Mouse (Mus musculus) stomach, embryonic 16.5 days (tissue): ENCODE data around the gene Sugct. TPM values are rescaled to one million over a fixed set of nuclear protein-coding genes. Genes with fewer than 3 reads are reported as not detected.
"Not testable (repeated sequence)": the region's sequence is repeated elsewhere in the genome, so short reads cannot be mapped to it uniquely, and the experiment has no call there.

Source experiments
- ATAC-seq: fragments of 200-750 bp; cut with Nextera tagmentation; 2 replicates; pipeline ENCODE4 v1.8.0; 2017; ENCODE audit warnings: moderate number of reproducible peaks, moderate TSS enrichment; ENCODE audit not compliant: insufficient read depth, low FRiP score
- H3K27ac ChIP-seq: fragments of 300-500 bp; sonication (generic); 2 replicates; pipeline ENCODE4 v1.5.1; 2014; ENCODE audit warnings: low read length
- H3K27me3 ChIP-seq: fragments of 300-500 bp; sonication (generic); 2 replicates; pipeline ENCODE4 v1.6.1; 2014; ENCODE audit warnings: low read length, control low read depth, mixed read lengths; ENCODE audit not compliant: control insufficient read depth, insufficient read depth
- H3K36me3 ChIP-seq: fragments of 300-500 bp; sonication (generic); 2 replicates; pipeline ENCODE4 v1.6.1; 2014; ENCODE audit warnings: low read length; ENCODE audit not compliant: control insufficient read depth, insufficient read depth
- H3K4me1 ChIP-seq: fragments of 300-500 bp; sonication (generic); 2 replicates; pipeline ENCODE4 v1.6.1; 2014; ENCODE audit warnings: low read length, control low read depth, mixed read lengths; ENCODE audit not compliant: control insufficient read depth, insufficient read depth
- H3K4me2 ChIP-seq: fragments of 300-500 bp; sonication (generic); 2 replicates; pipeline ENCODE4 v1.6.1; 2014; ENCODE audit warnings: low read depth, low read length, mixed read lengths
- H3K4me3 ChIP-seq: fragments of 300-500 bp; sonication (generic); replicated peaks from 2 replicates; pipeline ENCODE4 v1.5.1; 2014; ENCODE audit warnings: mild to moderate bottlenecking, low read length
- H3K9ac ChIP-seq: fragments of 300-500 bp; sonication (generic); 2 replicates; pipeline ENCODE4 v1.6.1; 2014; ENCODE audit warnings: low read length
- H3K9me3 ChIP-seq: fragments of 300-500 bp; sonication (generic); replicated peaks from 2 replicates; pipeline ENCODE4 v1.6.1; 2016; ENCODE audit warnings: low read length, control low read depth; ENCODE audit not compliant: control insufficient read depth
- WGBS: fragments of 180-500 bp; shearing (Covaris S2); extraction: QIAGEN DNeasy Blood & Tissue Kit; methylation state at CpG from one replicate; pipeline ENCODE4 v1.1.7; 2014; 5-methylcytosine and 5-hydroxymethylcytosine counted together
- polyA plus RNA-seq: library from polyadenylated mRNA; unstranded; fragments of >200 nt; fragmentation: Nextera tagmentation; extraction: Ambion mirVana; gene quantifications from 2 replicates; pipeline ENCODE4 v1.2.1, GENCODE M21; 2015

Gene Sugct
- polyA plus RNA-seq, 1 experiment from 2014 or later, result 6.6 TPM

DNA sequence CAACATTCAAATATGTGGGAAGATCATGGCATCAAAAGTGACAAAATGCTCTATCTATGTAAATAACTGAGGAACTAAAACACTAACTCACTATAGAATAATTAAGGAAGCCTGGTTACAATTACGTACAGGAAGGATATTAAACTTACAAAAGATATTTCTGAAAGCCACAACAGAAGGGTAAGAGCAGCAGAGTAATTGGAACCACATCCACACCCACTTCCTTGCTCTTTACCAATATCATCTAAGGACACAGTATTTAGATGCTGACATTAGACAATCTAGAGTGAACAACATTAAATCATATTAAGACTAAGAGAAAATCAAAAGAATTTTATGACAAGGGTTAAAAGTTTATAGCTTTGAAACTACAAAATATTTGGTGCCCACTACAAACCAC is 159.0 kb downstream of the Sugct start:
- ATAC-seq, result no peak
- Histone ChIP-seq H3K9me3 (no peaks in the 10 kb centered on the region), H3K36me3 (no peaks in the 10 kb centered on the region), H3K4me2 (no peak overlapping the region), H3K4me1 (no peaks in the 10 kb centered on the region), H3K4me3 (no peak overlapping the region), H3K27ac (no peak overlapping the region), H3K27me3 (no peaks in the 10 kb centered on the region), H3K9ac (no peak overlapping the region)
- WGBS, result 68% methylated on average over 1 of the region's 1 CpGs

- no peak overlapping the region for H3K27ac ChIP-seq
- no peak for ATAC-seq
- H3K4me1 ChIP-seq, result no peaks in the 10 kb centered on the region
- 52% methylated on average over 4 of the region's 4 CpGs for WGBS
- no peaks in the 10 kb centered on the region for H3K27me3 ChIP-seq
- H3K4me2 ChIP-seq, result no peak overlapping the region
- no peaks in the 10 kb centered on the region for H3K9me3 ChIP-seq
- no peaks in the 10 kb centered on the region for H3K36me3 ChIP-seq
- H3K4me3 ChIP-seq, result no peak overlapping the region
- H3K9ac ChIP-seq, result no peak overlapping the region
These were observed 160.5 kb downstream of the Sugct start for GRCm38 (mm10) chr13:17534871-17535270.

GRCm38 (mm10) chr13:17534469-17534868 is 160.9 kb downstream of the Sugct start:
- Histone ChIP-seq H3K27ac (no peak overlapping the region), H3K4me2 (no peak overlapping the region), H3K9ac (no peak overlapping the region), H3K4me1 (no peaks in the 10 kb centered on the region), H3K4me3 (no peak overlapping the region), H3K27me3 (no peaks in the 10 kb centered on the region), H3K36me3 (no peaks in the 10 kb centered on the region), H3K9me3 (no peaks in the 10 kb centered on the region)
- 56% methylated on average over 4 of the region's 4 CpGs for WGBS
- ATAC-seq, result no peak

- Histone ChIP-seq H3K36me3 (no peaks in the 10 kb centered on the region), H3K4me2 (no peak overlapping the region), H3K9me3 (no peaks in the 10 kb centered on the region), H3K4me3 (no peak overlapping the region), H3K27me3 (no peaks in the 10 kb centered on the region), H3K9ac (no peak overlapping the region), H3K4me1 (no peaks in the 10 kb centered on the region), H3K27ac (no peak overlapping the region)
- 70% methylated on average over 4 of the region's 4 CpGs for WGBS
- no peak for ATAC-seq
These were observed 184.1 kb downstream of the Sugct start for GRCm38 (mm10) chr13:17511184-17511778.

GRCm38 (mm10) chr13:17494936-17495335 is 200.4 kb downstream of the Sugct start:
- no peak overlapping the region for H3K9ac ChIP-seq
- no peaks in the 10 kb centered on the region for H3K27me3 ChIP-seq
- no peaks in the 10 kb centered on the region for H3K36me3 ChIP-seq
- ATAC-seq, result no peak
- WGBS, result 54% methylated on average over 1 of the region's 1 CpGs
- H3K4me2 ChIP-seq, result no peak overlapping the region
- no peak overlapping the region for H3K4me3 ChIP-seq
- H3K27ac ChIP-seq, result no peak overlapping the region
- H3K9me3 ChIP-seq, result no peaks in the 10 kb centered on the region
- H3K4me1 ChIP-seq, result no peaks in the 10 kb centered on the region

- Histone ChIP-seq H3K9me3 (no peaks in the 10 kb centered on the region), H3K4me1 (no peaks in the 10 kb centered on the region), H3K36me3 (no peaks in the 10 kb centered on the region), H3K27ac (no peak overlapping the region), H3K27me3 (no peaks in the 10 kb centered on the region), H3K4me2 (no peak overlapping the region), H3K4me3 (no peak overlapping the region), H3K9ac (no peak overlapping the region)
- no peak for ATAC-seq
- WGBS, result 79% methylated on average over 5 of the region's 5 CpGs
These were observed 201.2 kb downstream of the Sugct start for GRCm38 (mm10) chr13:17494056-17494574.

DNA sequence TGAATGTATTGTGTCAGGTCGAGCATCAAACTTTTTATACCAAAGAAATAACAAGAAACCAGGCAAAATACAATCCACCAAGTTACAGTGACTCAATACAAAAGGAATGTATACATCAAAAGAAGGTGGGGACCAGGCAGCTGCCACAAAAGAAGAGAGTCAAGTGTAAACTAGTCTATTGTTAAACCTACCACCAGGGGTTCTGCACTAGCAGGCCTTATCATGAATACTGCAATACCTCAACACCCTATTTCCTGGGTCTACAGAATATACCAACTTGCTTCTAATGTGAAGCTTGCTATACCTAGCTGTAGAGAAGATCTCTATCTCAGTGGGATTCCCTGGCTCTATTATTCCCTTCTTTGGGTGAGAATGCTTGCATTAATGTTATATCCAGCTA is 237.4 kb downstream of the Sugct start:
- H3K9me3 ChIP-seq, H3K27ac ChIP-seq, ATAC-seq, H3K4me3 ChIP-seq, H3K4me2 ChIP-seq, H3K27me3 ChIP-seq, H3K4me1 ChIP-seq, H3K36me3 ChIP-seq, H3K9ac ChIP-seq: not testable (repeated sequence)
- 53% methylated on average over 1 of the region's 1 CpGs for WGBS

- ATAC-seq, result no peak
- Histone ChIP-seq H3K36me3 (no peaks in the 10 kb centered on the region), H3K4me3 (no peak overlapping the region), H3K4me2 (no peak overlapping the region), H3K27me3 (no peaks in the 10 kb centered on the region), H3K27ac (no peak overlapping the region), H3K9ac (no peak overlapping the region), H3K9me3 (no peaks in the 10 kb centered on the region), H3K4me1 (no peaks in the 10 kb centered on the region)
- 41% methylated on average over 7 of the region's 7 CpGs for WGBS
These were observed 263.0 kb downstream of the Sugct start for GRCm38 (mm10) chr13:17432139-17432916.

GRCm38 (mm10) chr13:17421875-17422274 is 273.5 kb downstream of the Sugct start:
- Histone ChIP-seq H3K4me2 (no peak overlapping the region), H3K9me3 (0 out of 2 replicates have a peak, but pooled peaks cover 3% of the 10 kb centered on the region), H3K4me3 (no peak overlapping the region), H3K27me3 (no peaks in the 10 kb centered on the region), H3K9ac (no peak overlapping the region), H3K36me3 (no peaks in the 10 kb centered on the region), H3K4me1 (no peaks in the 10 kb centered on the region), H3K27ac (no peak overlapping the region)
- 60% methylated on average over 6 of the region's 6 CpGs for WGBS
- no peak for ATAC-seq
